Mouse (Mus musculus) bone marrow macrophage, adult 2 months (primary cell): Measurements from ENCODE around the gene Duxbl3. TPM values are rescaled to one million over a fixed set of nuclear protein-coding genes. Genes with fewer than 3 reads are reported as not detected.

Source experiments
- H3K27ac ChIP-seq: 2 replicates; pipeline ENCODE4 v1.5.1; 2012; ENCODE audit warnings: low read depth, low read length; ENCODE audit not compliant: insufficient read depth
- H3K4me1 ChIP-seq: 2 replicates; pipeline ENCODE4 v1.6.1; 2012; ENCODE audit warnings: low read length; ENCODE audit not compliant: control insufficient read depth, insufficient read depth
- H3K4me3 ChIP-seq: 2 replicates; pipeline ENCODE4 v1.5.1; 2012; ENCODE audit warnings: mild to moderate bottlenecking, low read length, moderate library complexity; ENCODE audit not compliant: insufficient read depth
- CTCF ChIP-seq: IDR thresholded peaks from 2 replicates; pipeline ENCODE4 v1.5.1; 2012; ENCODE audit warnings: low read depth, mild to moderate bottlenecking, low read length, moderate library complexity
- POLR2A ChIP-seq: IDR thresholded peaks from 2 replicates; pipeline ENCODE4 v1.6.1; 2012; ENCODE audit warnings: mild to moderate bottlenecking, low read depth, low read length, borderline replicate concordance
- polyA plus RNA-seq: library from polyadenylated mRNA; stranded (reverse); fragments of >200 nt; gene quantifications from 2 replicates; pipeline ENCODE4 v1.2.4, GENCODE M21; 2012; ENCODE audit not compliant: missing spikeins, insufficient read depth, insufficient read length

The Duxbl3 gene
- polyA plus RNA-seq, 1 experiment, result not detected

DNA sequence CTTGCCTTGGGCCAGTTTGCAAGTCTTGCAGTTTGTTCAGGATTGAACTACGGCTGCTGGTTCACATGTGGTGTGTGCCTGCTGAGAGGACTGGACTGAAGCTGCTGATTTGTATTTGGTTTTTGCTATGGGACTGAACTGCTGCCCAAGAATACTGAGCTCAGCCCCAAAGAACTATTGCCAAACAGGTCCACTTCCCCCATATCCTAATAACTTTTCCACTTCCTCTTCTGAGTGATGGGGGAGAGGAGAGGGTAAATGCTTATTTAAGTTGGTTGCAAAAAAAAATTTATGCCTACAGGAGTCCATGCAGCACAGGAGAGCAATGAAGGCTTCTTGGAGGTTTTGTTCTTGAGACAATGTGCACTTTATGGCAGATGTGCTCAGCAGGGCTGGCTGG, 51.7 kb downstream of the Duxbl3 start:
- no peak overlapping the region for H3K4me3 ChIP-seq
- H3K27ac ChIP-seq, result no peak overlapping the region
- no peak for TF ChIP-seq POLR2A
- no peaks in the 10 kb centered on the region for H3K4me1 ChIP-seq

GRCm38 (mm10) chr14:26316246-26316730, 58.5 kb downstream of the Duxbl3 start:
- Histone ChIP-seq H3K4me1 (no peaks in the 10 kb centered on the region), H3K27ac (no peak overlapping the region), H3K4me3 (no peak overlapping the region)
- TF ChIP-seq POLR2A (no peak), CTCF (no peak)

Other genes starting within 250 kb of the Duxbl3 start
- 1.1 TPM in 1 of 2 replicates, not detected in the other for gene Gm9780, start 215.3 kb upstream of the Duxbl3 start, polyA plus RNA-seq
- 11.0 and 15.6 TPM in 2 replicates for gene Tmem254c, start 190.6 kb upstream of the Duxbl3 start, polyA plus RNA-seq
- not detected in 2 replicates for gene Cphx2, start 176.4 kb upstream of the Duxbl3 start, polyA plus RNA-seq
- not detected in 2 replicates for gene Cphx3, start 175.7 kb upstream of the Duxbl3 start, polyA plus RNA-seq
- gene Duxbl2, start 139.6 kb upstream of the Duxbl3 start, polyA plus RNA-seq, result not detected in 2 replicates
- 1.7 TPM in 1 of 2 replicates, not detected in the other for gene Plac9b, start 75.5 kb upstream of the Duxbl3 start, polyA plus RNA-seq
- 16.7 and 20.6 TPM in 2 replicates for gene Tmem254b, start 50.9 kb upstream of the Duxbl3 start, polyA plus RNA-seq